Mouse (Mus musculus) kidney, postnatal 10 days (tissue): Measurements from ENCODE around the gene 9930022D16Rik.

Experiments used
- DNase-seq: peaks from one replicate; pipeline ENCODE4 v3.0.0; 2021; ENCODE audit warnings: mixed read lengths

Gene 9930022D16Rik

DNA sequence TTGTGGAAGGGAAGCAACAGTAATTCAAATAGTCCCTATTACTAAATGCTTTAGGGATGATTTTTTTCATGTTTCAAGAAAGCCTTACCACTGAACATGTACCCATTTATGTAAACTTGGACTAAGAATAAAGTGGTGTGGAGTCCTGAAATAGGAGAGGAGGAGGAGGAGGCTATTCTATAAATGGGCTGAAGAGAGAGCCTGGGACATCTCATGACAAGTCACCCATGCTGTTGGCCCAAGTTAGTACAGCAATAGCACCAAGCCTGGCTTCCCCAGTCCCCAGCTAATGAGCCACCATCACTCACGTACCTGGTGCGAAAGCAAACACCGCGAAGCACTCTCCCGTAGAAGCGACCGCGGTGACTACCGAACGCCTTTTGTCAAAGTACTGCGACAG lies 44.4 kb downstream of the 9930022D16Rik start:
- DNase-seq: no peak

- no peak for DNase-seq
Measured at GRCm38 (mm10) chr11:109460586-109460985, 46.9 kb downstream of the 9930022D16Rik start.

- no peak for DNase-seq
Measured at GRCm38 (mm10) chr11:109465068-109465467, 51.4 kb downstream of the 9930022D16Rik start.

DNA sequence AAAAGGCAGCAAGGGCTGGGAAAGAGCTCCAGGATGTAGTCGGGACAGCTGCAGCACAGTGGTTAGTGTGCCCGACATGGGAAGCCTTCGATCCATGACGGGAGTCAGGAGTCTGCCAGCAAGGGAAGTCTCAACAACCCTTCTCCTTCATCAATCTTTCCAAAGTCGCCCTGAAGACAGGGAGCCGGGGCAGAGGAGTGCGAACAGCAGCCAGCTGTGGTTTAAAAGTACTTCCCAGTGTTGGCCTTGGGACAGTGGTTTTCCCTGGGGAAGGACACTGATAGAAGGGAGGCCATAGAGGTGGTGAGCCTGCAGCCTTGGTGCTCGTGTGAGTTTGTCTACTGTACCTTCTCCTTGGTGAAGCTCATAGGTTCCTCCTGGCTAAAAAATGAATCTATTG lies 53.3 kb downstream of the 9930022D16Rik start:
- peak; percentile 20 for DNase-seq

DNA sequence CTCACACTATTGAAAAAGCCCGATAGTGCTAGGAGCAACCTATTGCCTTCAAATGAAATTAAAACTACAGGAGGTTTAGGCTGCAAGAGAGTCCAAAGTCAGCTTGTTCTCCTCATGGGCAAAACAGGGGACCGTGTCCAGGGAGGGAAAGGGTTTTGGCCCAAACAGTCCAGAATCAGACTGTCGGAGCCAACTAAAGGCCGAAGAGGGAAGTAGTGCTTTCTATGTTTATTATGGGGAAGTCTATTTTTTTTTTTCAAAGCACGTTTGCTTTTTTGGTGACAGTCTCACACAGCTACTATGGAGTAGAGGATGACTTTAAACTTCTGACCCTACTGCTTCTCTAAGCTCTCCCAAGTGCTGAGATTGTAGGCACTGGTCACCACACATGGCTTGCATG lies 54.4 kb downstream of the 9930022D16Rik start:
- DNase-seq: no peak
